Mouse (Mus musculus) myocyte (in vitro differentiated cells): Measurements from ENCODE around the gene Stk32c.
A peak's percentile ranks its signal among the peaks of the same experiment; 100 is the strongest.

Experiments
- CEBPB ChIP-seq: IDR thresholded peaks from 2 replicates; pipeline ENCODE4 v1.6.1; 2011; ENCODE audit warnings: mild to moderate bottlenecking, moderate library complexity; ENCODE audit not compliant: poor library complexity, insufficient read depth, severe bottlenecking
- E2F4 ChIP-seq: IDR thresholded peaks from one replicate; pipeline ENCODE4 v1.6.1; 2011; ENCODE audit warnings: mild to moderate bottlenecking, control low read depth, moderate library complexity; ENCODE audit not compliant: insufficient read depth
- MAX ChIP-seq: IDR thresholded peaks from one replicate; pipeline ENCODE4 v1.6.1; 2011; ENCODE audit warnings: low read depth, mild to moderate bottlenecking, control low read depth
- MYOD1 ChIP-seq, 3 experiments: IDR thresholded peaks; one replicate each; pipeline ENCODE4 v1.6.1; 2011; ENCODE audit warnings: control low read depth in 2 of 3, low read depth in 2 of 3, mild to moderate bottlenecking in 2 of 3, moderate library complexity in 1 of 3; ENCODE audit not compliant: insufficient read length in 2 of 3, control insufficient read depth in 1 of 3
- MYOG ChIP-seq, 3 experiments: IDR thresholded peaks; one replicate each; pipeline ENCODE4 v1.6.1; 2011; ENCODE audit warnings: control low read depth in 2 of 3, low read depth in 2 of 3, mild to moderate bottlenecking in 2 of 3; ENCODE audit not compliant: insufficient read length in 2 of 3, control insufficient read depth in 1 of 3, insufficient read depth in 1 of 3
- POLR2A ChIP-seq: IDR thresholded peaks from one replicate; pipeline ENCODE4 v1.6.1; 2011; ENCODE audit warnings: low read depth, mild to moderate bottlenecking, control low read depth, moderate library complexity; ENCODE audit not compliant: insufficient read length
- POLR2AphosphoS2 ChIP-seq: IDR thresholded peaks from one replicate; pipeline ENCODE4 v1.6.1; 2011; ENCODE audit warnings: low read depth, control low read depth; ENCODE audit not compliant: insufficient read length
- REST ChIP-seq: IDR thresholded peaks from one replicate; pipeline ENCODE4 v1.6.1; 2011; ENCODE audit warnings: mild to moderate bottlenecking, control low read depth, moderate library complexity; ENCODE audit not compliant: insufficient read depth, insufficient read length
- SRF ChIP-seq: IDR thresholded peaks from one replicate; pipeline ENCODE4 v1.6.1; 2011; ENCODE audit warnings: low read depth; ENCODE audit not compliant: control insufficient read depth, insufficient read length
- TCF12 ChIP-seq: IDR thresholded peaks from one replicate; pipeline ENCODE4 v1.6.1; 2011; ENCODE audit warnings: mild to moderate bottlenecking, control low read depth; ENCODE audit not compliant: poor library complexity, insufficient read depth, severe bottlenecking
- TCF3 ChIP-seq: IDR thresholded peaks from one replicate; pipeline ENCODE4 v1.6.1; 2011; ENCODE audit warnings: low read depth, control low read depth; ENCODE audit not compliant: insufficient read length
- USF1 ChIP-seq: IDR thresholded peaks from one replicate; pipeline ENCODE4 v1.6.1; 2011; ENCODE audit warnings: low read depth, mild to moderate bottlenecking, control low read depth, moderate library complexity

- TF ChIP-seq TCF12 (no peak), TCF3 (no peak), REST (no peak), POLR2A (no peak), POLR2AphosphoS2 (no peak), MAX (no peak), CEBPB (no peak), MYOG (IDR thresholded peaks at IDR 0.05; ENCODE audit: control insufficient read depth in 1 of 3, insufficient read depth in 1 of 3, insufficient read length in 2 of 3, low read depth in 2 of 3) (peak in 2 of 3 experiments; percentile 72 to 77), E2F4 (no peak), USF1 (no peak), SRF (no peak), MYOD1 (IDR thresholded peaks at IDR 0.05; ENCODE audit: control insufficient read depth in 1 of 3, insufficient read length in 2 of 3, low read depth in 2 of 3) (peak in 2 of 3 experiments; percentile 56 to 69)
Measured at GRCm38 (mm10) chr7:139077283-139077682, 135.8 kb downstream of the Stk32c start.
